Mouse (Mus musculus): Measurements from ENCODE around the gene Asxl1.
A peak's percentile ranks its signal among the peaks of the same experiment; 100 is the strongest.

DNA sequence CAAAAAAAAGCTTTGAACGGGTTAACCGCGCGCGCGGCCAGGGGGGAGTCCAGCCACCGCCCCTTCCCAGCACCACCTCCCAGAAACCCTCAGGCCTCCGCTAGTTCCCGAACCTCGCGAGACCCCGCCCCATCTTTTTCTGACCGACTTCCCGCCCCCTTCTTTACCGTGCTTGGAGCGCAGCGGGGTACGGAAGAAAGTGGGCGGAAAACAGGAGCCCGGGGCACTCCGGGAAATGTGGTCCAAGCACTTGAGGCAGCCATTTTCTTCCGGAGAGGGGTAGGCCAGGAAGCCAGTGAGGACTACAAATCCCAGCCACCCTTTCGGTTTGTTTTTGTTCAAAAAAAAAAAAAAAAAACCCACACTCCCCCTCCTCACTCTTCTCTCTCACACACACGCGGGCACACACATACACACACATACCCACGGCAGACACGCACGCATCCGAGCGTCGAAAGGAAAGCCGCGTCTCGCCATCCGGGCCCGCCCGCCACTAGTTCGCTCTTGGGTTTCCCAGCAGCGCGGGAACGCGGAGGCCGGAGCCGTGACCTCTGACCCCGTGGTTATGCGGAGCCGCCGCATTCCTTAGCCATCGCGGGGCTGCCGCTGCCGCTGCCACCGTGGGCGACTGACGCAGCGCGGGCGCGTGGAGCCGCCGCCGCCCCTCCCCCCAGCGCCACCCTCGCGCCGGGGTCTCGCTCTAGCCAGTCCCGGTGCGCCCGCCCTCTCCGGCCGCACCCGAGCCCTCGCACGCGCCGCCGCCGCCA, at the start of gene Asxl1:
- no peak for TF ChIP-seq CTCF (IDR thresholded peaks at IDR 0.05; ENCODE audit: borderline replicate concordance, insufficient read depth, low read length)
- TF ChIP-seq POLR2A (IDR thresholded peaks at IDR 0.05; ENCODE audit: low read depth, low read length): peak; percentile 81

Measured in embryonic fibroblast, embryonic 13.5 days (primary cell).